Mouse (Mus musculus): ENCODE measurements at regions not wholly inside any gene's neighbourhood (a gene's known extent, or its start where the extent isn't known, plus 50 kb on each side); places are given as distances from the start of the nearest gene placed in this dataset.
"Not testable (repeated sequence)": the region's sequence is repeated elsewhere in the genome, so short reads cannot be mapped to it uniquely, and the experiment has no call there.

DNA sequence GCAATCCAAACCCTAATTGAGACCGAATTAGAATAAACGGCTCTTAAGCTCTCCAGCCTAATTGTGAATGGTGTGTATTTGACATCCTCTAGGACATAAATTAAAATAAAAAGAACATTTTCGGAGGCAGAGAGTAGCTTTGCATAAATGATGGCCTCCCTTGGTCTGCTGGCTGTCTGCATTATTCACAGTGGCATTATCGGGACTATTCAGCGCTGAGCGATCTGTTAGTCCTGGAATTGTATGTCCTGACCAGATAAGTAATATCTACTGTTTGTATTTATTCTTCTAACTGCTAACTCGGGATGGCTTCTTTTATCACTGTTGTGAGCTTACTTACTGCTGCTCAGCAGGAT, 299.6 kb downstream of the Chl1 start:
- peak overlapping the region; percentile 50 for H3K4me2 ChIP-seq (ENCODE audit: low read depth, low read length)
- H3K9me3 ChIP-seq (ENCODE audit: control insufficient read depth, low read length) = no peaks in the 10 kb centered on the region
- H3K27ac ChIP-seq (ENCODE audit: low read depth, low read length) = no peak overlapping the region; the same call in 1 of the 2 replicates
- no peak overlapping the region; the same call in 1 of the 2 replicates for H3K9ac ChIP-seq (replicated peaks; ENCODE audit: low read depth, low read length)
- no peaks in the 10 kb centered on the region for H3K36me3 ChIP-seq (ENCODE audit: control insufficient read depth, insufficient read depth, low read length)
- H3K27me3 ChIP-seq (ENCODE audit: control insufficient read depth, insufficient read depth, low read length) = no peaks in the 10 kb centered on the region; the same call in 1 of the 2 replicates
- H3K4me3 ChIP-seq (ENCODE audit: low read depth, low read length) = 0 out of 2 replicates have a peak overlapping the region, but pooled peaks have one; percentile 8
- ATAC-seq (ENCODE audit: low read depth) = peak; percentile 58; the same call in 1 of the 2 replicates
- WGBS = 4% methylated on average over 7 of the region's 7 CpGs
- H3K4me1 ChIP-seq (ENCODE audit: control insufficient read depth, insufficient read depth, low read length) = peaks cover 14% of the 10 kb centered on the region; the same call in 1 of the 2 replicates

DNA sequence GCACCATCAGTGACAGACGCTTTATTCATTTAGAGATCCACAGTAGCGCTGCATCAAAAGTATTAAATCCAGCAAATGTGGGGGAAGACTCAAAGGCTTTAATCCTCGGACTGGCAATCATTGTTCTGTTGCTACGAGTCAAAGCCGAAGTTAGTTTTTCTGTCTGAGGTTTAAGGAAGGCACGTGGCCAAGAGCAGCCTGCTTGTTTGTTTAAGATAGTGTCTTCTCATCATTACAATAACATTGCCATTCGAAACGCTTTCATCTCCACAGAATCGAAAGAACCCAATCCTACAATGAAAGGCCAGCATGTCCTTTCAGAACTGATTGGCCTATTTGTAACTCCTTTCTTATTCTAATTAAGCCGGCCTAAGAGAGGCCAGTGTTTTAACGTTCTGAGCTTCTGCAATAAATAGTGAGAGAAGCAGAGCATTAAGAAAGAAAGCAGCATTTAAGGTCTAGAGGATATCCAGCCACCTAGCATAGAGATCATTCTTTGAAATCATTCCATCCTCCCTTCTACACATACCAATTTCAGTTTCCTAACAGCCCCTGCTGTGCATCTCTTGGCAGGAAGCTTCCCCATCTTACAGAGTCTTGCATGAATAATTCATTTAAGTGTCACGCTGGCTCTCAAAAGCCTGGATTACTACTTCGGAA, 300.1 kb downstream of the Chl1 start:
- Histone ChIP-seq H3K27me3 (ENCODE audit: control insufficient read depth, insufficient read depth, low read length) (no peaks in the 10 kb centered on the region; the same call in 1 of the 2 replicates), H3K36me3 (ENCODE audit: control insufficient read depth, insufficient read depth, low read length) (no peaks in the 10 kb centered on the region)
- WGBS = under 1% methylated on average over 13 of the region's 13 CpGs

DNA sequence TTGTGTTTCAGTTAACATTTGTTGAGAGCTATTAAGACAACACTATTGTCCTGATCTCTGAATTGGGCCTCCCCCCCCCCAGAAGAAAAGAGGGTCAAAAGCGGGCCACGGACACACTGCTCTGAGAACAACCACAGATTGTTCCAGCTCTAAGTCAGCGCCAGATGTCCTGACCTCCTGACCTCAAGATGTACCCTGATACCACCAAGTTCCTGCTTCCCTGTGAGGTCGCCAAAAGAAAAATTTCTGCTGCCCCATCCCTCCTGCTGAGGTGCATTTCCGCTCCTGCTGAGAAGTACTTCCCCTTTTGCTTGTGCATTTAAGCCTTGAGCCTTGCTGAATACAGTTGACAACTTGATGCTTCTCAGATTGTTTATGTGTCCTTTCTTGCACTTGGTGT, 306.0 kb downstream of the Chl1 start:
- 68% methylated on average over 5 of the region's 5 CpGs for WGBS
- not testable (repeated sequence) for H3K9me3 ChIP-seq (ENCODE audit: control insufficient read depth, low read length); H3K36me3 ChIP-seq (ENCODE audit: control insufficient read depth, insufficient read depth, low read length); H3K4me3 ChIP-seq (ENCODE audit: low read depth, low read length); H3K27me3 ChIP-seq (ENCODE audit: control insufficient read depth, insufficient read depth, low read length); H3K4me2 ChIP-seq (ENCODE audit: low read depth, low read length); H3K27ac ChIP-seq (ENCODE audit: low read depth, low read length); H3K9ac ChIP-seq (replicated peaks; ENCODE audit: low read depth, low read length); ATAC-seq (ENCODE audit: low read depth); H3K4me1 ChIP-seq (ENCODE audit: control insufficient read depth, insufficient read depth, low read length)

More for the DNA sequence above, 300.1 kb downstream of the Chl1 start:
- Histone ChIP-seq H3K9me3 (ENCODE audit: control insufficient read depth, low read length) (no peaks in the 10 kb centered on the region), H3K4me1 (ENCODE audit: control insufficient read depth, insufficient read depth, low read length) (peaks cover 14% of the 10 kb centered on the region; the same call in 1 of the 2 replicates), H3K4me2 (ENCODE audit: low read depth, low read length) (peak overlapping the region; percentile 50), H3K9ac (replicated peaks; ENCODE audit: low read depth, low read length) (no peak overlapping the region; the same call in 1 of the 2 replicates), H3K4me3 (ENCODE audit: low read depth, low read length) (0 out of 2 replicates have a peak overlapping the region, but pooled peaks have one; percentile 8), H3K27ac (ENCODE audit: low read depth, low read length) (peak overlapping the region; percentile 30; the same call in 1 of the 2 replicates)
- ATAC-seq (ENCODE audit: low read depth) = peak; percentile 71; the same call in 1 of the 2 replicates

DNA sequence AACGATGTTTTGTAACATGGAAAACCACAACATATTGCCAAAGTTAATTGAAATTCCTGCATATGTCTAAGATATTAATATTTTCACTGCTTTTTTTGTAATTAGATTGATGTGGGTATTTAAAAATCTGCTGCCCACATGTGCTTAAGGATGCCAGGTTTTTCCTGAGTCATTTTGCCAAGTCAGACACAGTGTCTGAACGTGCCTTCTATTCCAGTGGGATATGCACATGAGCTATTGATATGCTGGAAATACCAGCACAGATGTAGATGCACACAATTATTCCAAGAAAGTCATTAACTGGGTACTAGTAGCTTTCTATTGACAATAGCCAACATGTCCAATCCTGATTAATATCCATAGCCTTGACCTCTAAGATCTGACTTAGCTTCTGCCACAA, 315.7 kb downstream of the Chl1 start:
- no peak overlapping the region for H3K4me3 ChIP-seq (ENCODE audit: low read depth, low read length)
- no peaks in the 10 kb centered on the region for H3K9me3 ChIP-seq (ENCODE audit: control insufficient read depth, low read length)
- no peaks in the 10 kb centered on the region for H3K4me1 ChIP-seq (ENCODE audit: control insufficient read depth, insufficient read depth, low read length)
- H3K27ac ChIP-seq (ENCODE audit: low read depth, low read length) = no peak overlapping the region
- no peak overlapping the region for H3K9ac ChIP-seq (replicated peaks; ENCODE audit: low read depth, low read length)
- no peaks in the 10 kb centered on the region for H3K27me3 ChIP-seq (ENCODE audit: control insufficient read depth, insufficient read depth, low read length)
- WGBS = 49% methylated on average over 2 of the region's 2 CpGs
- H3K4me2 ChIP-seq (ENCODE audit: low read depth, low read length) = no peak overlapping the region
- no peaks in the 10 kb centered on the region for H3K36me3 ChIP-seq (ENCODE audit: control insufficient read depth, insufficient read depth, low read length)
- no peak for ATAC-seq (ENCODE audit: low read depth)

DNA sequence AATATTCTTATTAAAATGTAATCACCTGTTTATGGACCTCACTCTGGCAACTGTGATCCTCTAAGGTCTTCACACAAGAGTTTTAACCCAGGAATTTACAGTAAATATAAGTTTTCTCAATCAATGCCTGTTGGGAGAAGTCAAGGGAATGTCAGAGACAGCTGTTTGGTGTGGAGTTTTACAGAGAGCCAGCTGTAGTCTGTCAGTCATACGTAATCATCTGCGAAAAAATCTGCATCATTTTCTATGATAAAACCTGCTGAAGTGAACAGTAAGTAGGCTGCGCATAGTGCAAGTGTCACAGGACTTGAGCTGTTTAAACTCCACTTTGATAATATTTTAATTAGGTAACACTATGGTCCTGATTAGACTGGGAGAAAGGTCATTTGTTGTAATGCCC, 317.2 kb downstream of the Chl1 start:
- Histone ChIP-seq H3K36me3 (ENCODE audit: control insufficient read depth, insufficient read depth, low read length) (no peaks in the 10 kb centered on the region), H3K27me3 (ENCODE audit: control insufficient read depth, insufficient read depth, low read length) (no peaks in the 10 kb centered on the region), H3K4me1 (ENCODE audit: control insufficient read depth, insufficient read depth, low read length) (no peaks in the 10 kb centered on the region), H3K27ac (ENCODE audit: low read depth, low read length) (no peak overlapping the region), H3K4me3 (ENCODE audit: low read depth, low read length) (no peak overlapping the region), H3K9me3 (ENCODE audit: control insufficient read depth, low read length) (no peaks in the 10 kb centered on the region), H3K4me2 (ENCODE audit: low read depth, low read length) (no peak overlapping the region), H3K9ac (replicated peaks; ENCODE audit: low read depth, low read length) (no peak overlapping the region)
- no peak for ATAC-seq (ENCODE audit: low read depth)
- WGBS = 97% methylated on average over 3 of the region's 3 CpGs

DNA sequence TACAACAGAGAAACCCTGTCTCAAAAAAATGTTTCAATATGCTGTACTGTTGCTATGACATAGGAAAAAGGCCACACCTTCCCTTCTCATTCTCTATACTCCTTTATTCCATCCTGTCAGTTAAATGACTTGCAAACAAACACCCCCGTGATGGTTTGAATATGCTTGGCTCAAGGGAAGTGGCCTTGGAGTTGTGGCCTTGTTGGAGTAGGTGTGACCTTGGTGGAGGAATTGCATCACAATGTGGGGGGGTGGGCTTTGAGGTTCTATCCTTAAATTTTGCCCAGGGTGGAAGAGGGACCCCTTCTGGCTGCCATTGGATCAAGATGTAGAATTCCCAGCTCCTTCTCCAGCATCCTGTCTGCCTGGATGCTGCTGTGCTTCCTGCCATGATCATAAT, 318.5 kb downstream of the Chl1 start:
- Histone ChIP-seq H3K27me3 (ENCODE audit: control insufficient read depth, insufficient read depth, low read length) (no peaks in the 10 kb centered on the region), H3K9me3 (ENCODE audit: control insufficient read depth, low read length) (no peaks in the 10 kb centered on the region)
- 95% methylated on average over 1 of the region's 1 CpGs for WGBS

DNA sequence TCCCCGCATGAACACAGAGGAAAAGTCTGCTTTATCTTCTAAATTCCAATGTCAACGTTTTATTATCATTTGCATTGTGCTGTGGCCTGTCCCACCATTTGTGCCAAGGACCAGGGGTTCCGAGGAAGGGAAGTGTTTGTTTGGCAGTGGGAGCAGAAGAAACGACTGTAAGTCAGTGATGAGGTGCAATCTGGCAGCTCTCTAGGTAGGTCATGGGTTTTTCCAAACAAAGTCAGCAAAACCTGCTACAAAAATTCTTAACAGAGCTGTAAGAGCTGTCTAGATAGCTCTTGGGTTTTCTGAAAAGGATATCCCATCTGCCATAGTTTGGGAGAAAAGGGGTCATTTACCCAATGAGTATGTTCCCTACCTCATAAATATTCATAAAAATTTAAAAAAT, 321.9 kb downstream of the Chl1 start:
- 83% methylated on average over 4 of the region's 4 CpGs for WGBS
- Histone ChIP-seq H3K4me3 (ENCODE audit: low read depth, low read length) (no peak overlapping the region), H3K36me3 (ENCODE audit: control insufficient read depth, insufficient read depth, low read length) (no peaks in the 10 kb centered on the region), H3K4me2 (ENCODE audit: low read depth, low read length) (no peak overlapping the region), H3K9ac (replicated peaks; ENCODE audit: low read depth, low read length) (no peak overlapping the region), H3K27me3 (ENCODE audit: control insufficient read depth, insufficient read depth, low read length) (no peaks in the 10 kb centered on the region), H3K4me1 (ENCODE audit: control insufficient read depth, insufficient read depth, low read length) (no peaks in the 10 kb centered on the region), H3K9me3 (ENCODE audit: control insufficient read depth, low read length) (no peaks in the 10 kb centered on the region), H3K27ac (ENCODE audit: low read depth, low read length) (no peak overlapping the region)
- ATAC-seq (ENCODE audit: low read depth) = no peak

More for the DNA sequence above, 318.5 kb downstream of the Chl1 start:
- H3K36me3 ChIP-seq (ENCODE audit: control insufficient read depth, insufficient read depth, low read length) = no peaks in the 10 kb centered on the region
- no peaks in the 10 kb centered on the region for H3K4me1 ChIP-seq (ENCODE audit: control insufficient read depth, insufficient read depth, low read length)
- H3K4me3 ChIP-seq (ENCODE audit: low read depth, low read length) = no peak overlapping the region
- no peak overlapping the region for H3K4me2 ChIP-seq (ENCODE audit: low read depth, low read length)
- no peak for ATAC-seq (ENCODE audit: low read depth)
- no peak overlapping the region for H3K27ac ChIP-seq (ENCODE audit: low read depth, low read length)
- H3K9ac ChIP-seq (replicated peaks; ENCODE audit: low read depth, low read length) = no peak overlapping the region

DNA sequence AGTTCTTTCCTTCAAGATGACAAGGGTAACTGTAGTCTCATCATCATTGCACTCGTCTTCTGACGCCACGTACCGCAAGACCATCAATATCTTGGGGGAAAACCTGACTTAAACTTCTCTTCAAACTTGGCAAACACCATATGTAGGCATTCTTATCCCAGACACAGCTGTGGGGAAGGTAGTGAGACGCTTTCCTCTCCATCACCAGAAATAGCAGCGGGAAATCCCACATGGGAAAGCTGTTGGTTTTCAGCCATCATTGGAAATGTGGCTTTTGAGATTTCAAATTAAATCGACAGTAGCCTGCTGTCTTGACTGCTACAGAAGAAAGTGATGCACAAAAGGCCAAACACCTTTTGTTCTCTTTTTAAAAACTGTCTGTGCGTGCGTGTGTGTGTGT, 322.4 kb downstream of the Chl1 start:
- Histone ChIP-seq H3K4me1 (ENCODE audit: control insufficient read depth, insufficient read depth, low read length) (no peaks in the 10 kb centered on the region), H3K9me3 (ENCODE audit: control insufficient read depth, low read length) (no peaks in the 10 kb centered on the region), H3K27ac (ENCODE audit: low read depth, low read length) (no peak overlapping the region), H3K9ac (replicated peaks; ENCODE audit: low read depth, low read length) (no peak overlapping the region), H3K4me2 (ENCODE audit: low read depth, low read length) (no peak overlapping the region), H3K4me3 (ENCODE audit: low read depth, low read length) (no peak overlapping the region), H3K27me3 (ENCODE audit: control insufficient read depth, insufficient read depth, low read length) (no peaks in the 10 kb centered on the region), H3K36me3 (ENCODE audit: control insufficient read depth, insufficient read depth, low read length) (no peaks in the 10 kb centered on the region)
- WGBS = 81% methylated on average over 9 of the region's 9 CpGs
- ATAC-seq (ENCODE audit: low read depth) = no peak

DNA sequence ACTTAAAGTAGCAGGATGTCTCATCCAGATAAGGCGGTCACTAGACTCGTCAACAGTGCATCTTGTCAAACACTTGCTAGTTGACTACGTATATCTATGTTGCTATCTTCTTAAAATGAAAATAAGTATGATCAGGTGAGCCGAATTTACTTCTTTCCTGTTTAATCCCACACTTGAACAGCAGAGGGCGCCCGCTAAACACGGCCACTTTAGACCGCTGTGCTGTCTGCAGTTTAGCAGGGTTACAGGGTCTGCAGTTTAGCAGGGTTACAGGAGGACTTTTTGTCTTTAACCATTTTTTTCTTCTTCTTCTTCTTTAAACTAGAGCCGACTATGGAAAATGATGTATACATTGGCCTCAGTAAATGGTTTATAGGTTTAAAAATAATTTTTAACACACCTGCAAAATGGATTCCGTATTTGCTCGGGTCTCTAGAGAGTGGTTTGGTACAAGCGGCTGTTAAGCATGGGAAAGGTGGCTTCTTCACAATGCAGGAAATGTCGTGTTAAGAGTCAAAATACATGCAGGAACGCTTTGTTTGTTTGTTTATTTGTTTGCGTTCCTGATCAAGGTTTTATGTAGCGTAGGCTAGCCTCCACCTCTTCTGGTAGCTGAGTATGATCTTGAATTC, 323.2 kb downstream of the Chl1 start:
- H3K9ac ChIP-seq (replicated peaks; ENCODE audit: low read depth, low read length) = no peak overlapping the region
- no peaks in the 10 kb centered on the region for H3K27me3 ChIP-seq (ENCODE audit: control insufficient read depth, insufficient read depth, low read length)
- 48% methylated on average over 16 of the region's 16 CpGs for WGBS
- no peak overlapping the region for H3K4me2 ChIP-seq (ENCODE audit: low read depth, low read length)
- H3K36me3 ChIP-seq (ENCODE audit: control insufficient read depth, insufficient read depth, low read length) = no peaks in the 10 kb centered on the region
- H3K27ac ChIP-seq (ENCODE audit: low read depth, low read length) = no peak overlapping the region
- H3K9me3 ChIP-seq (ENCODE audit: control insufficient read depth, low read length) = no peaks in the 10 kb centered on the region
- ATAC-seq (ENCODE audit: low read depth) = peak; percentile 75; the same call in 1 of the 2 replicates
- no peak overlapping the region for H3K4me3 ChIP-seq (ENCODE audit: low read depth, low read length)
- no peaks in the 10 kb centered on the region for H3K4me1 ChIP-seq (ENCODE audit: control insufficient read depth, insufficient read depth, low read length)
